Mouse (Mus musculus) G1E (cell line): ENCODE measurements around the gene Gimap7.

ENCODE experiments used
- CTCF ChIP-seq: IDR thresholded peaks from 2 replicates; pipeline ENCODE4 v1.5.1; 2012; ENCODE audit warnings: low read depth, low read length, inconsistent platforms, mixed read lengths
- GATA1 ChIP-seq: IDR thresholded peaks from 2 replicates; pipeline ENCODE4 v1.6.1; 2012; ENCODE audit warnings: borderline replicate concordance, low read length, inconsistent platforms, mixed read lengths
- GATA2 ChIP-seq: IDR thresholded peaks from 2 replicates; pipeline ENCODE4 v1.6.1; 2012; ENCODE audit warnings: low read depth, low read length, inconsistent platforms, borderline replicate concordance
- POLR2AphosphoS5 ChIP-seq: IDR thresholded peaks from 2 replicates; pipeline ENCODE4 v1.6.1; 2012; ENCODE audit warnings: low read depth, low read length, inconsistent platforms; ENCODE audit not compliant: insufficient replicate concordance

DNA sequence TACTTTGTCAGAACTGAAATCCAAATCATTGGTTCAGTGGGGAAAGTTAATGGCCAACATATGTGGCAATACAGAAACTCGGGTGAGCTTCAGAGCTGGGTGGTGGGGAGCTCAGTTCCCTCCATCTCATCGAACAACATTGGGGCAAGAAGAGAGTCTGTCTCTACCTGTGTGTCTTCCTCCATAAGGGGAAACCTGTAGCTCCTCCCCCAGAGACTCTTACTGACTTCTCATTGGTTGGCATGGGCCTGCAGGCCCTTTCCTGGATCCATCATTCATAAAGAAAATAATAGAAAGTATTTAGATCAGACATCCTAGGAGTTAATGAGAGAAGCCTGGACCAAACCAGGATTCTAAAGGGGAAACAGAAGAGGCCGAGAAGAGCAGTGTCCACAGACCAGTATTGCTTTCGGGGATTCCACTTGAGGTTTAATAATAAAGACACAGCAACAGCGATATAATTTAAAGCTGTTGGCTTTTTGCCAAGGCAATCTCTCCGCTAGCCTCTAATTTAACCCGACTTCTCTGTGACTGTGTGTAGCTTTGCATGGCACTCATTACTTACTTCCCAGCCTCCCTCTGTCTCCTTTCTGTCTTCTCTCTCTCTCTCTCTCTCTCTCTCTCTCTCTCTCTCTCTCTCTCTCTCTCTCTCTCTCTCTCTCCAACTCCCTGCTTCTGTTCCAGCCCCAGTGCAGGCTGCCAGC, 45.3 kb downstream of the Gimap7 start:
- TF ChIP-seq GATA1 (no peak), POLR2AphosphoS5 (no peak), CTCF (no peak), GATA2 (no peak)
